Comparison of ENCODE assay signal across 9 mouse cellular contexts in the genomic region with DNA sequence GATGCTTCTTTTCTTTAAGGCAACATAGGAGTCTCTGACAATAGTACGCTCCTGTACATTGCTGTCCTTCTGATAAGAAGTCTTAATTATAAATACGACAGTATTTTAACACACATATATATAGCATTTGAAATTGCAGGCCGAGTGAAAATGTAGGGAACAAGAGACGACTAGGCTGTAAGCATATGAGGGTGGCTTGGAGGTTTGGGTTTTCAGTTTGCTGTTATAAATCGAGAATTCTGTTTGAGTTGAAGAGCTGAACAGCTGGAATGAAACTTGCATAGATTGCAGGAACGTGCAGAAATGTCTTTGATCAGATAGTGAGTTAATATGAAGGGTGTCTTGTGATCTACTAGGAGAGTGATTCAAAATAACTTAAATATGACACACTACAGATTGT. TPM values are rescaled to one million over a fixed set of nuclear protein-coding genes. Genes with fewer than 3 reads are reported as not detected.
DNase-seq lines count a peak whose midpoint lies in the region; ATAC-seq and TF ChIP-seq lines count a peak whose summit lies in the region.
"Had no signal": no experiment of that assay in that cellular context is flagged by ENCODE, and none has a peak within 500 bp of the region (broad histone marks: within the 10 kb centered on the region; RNA-seq: fewer than 3 reads in every experiment).

No protein-coding gene starts in this region.

- no peak for TF ChIP-seq RAD21 in CH12.LX (IDR thresholded peaks at IDR 0.05; ENCODE audit: low read depth, low read length)

- no peaks in the 10 kb centered on the region for H3K36me3 ChIP-seq in heart, embryonic 14.5 days (ENCODE audit: control insufficient read depth, insufficient read depth, low read length)
- peaks cover 0 to 5% of the 10 kb centered on the region in 2 experiments for H3K36me3 ChIP-seq in CH12.LX (replicated peaks in 1 of 2; ENCODE audit: control insufficient read depth in 1 of 2, insufficient read depth in 1 of 2, low read length in 1 of 2)
- H3K36me3 ChIP-seq in embryonic facial prominence, embryonic 13.5 days, result no peaks in the 10 kb centered on the region
- H3K36me3 ChIP-seq in liver, embryonic 15.5 days (replicated peaks), result no peaks in the 10 kb centered on the region
- H3K36me3 ChIP-seq: limb, embryonic 15.5 days had no signal

- no peak overlapping the region; the same call in 1 of the 2 replicates for H3K9ac ChIP-seq in heart, embryonic 14.5 days (ENCODE audit: low read length)
- H3K9ac ChIP-seq in CH12.LX (ENCODE audit: insufficient read depth, low read depth), result peak overlapping the region; percentile 89
- H3K9ac ChIP-seq in embryonic facial prominence, embryonic 13.5 days, result no peak overlapping the region
- H3K9ac ChIP-seq in liver, embryonic 15.5 days, result no peak overlapping the region
- H3K9ac ChIP-seq: limb, embryonic 15.5 days had no signal

- in situ Hi-C loops in CH12.LX (cut with MboI; ENCODE audit: low pct_ligation_motif_present, low pct_unique_long_range_greater_than_20kb, low sequenced_read_pairs), result loop anchor here (5.0 to 25.0 kb wide), 3 partner anchors 238 to 547 kb away; no protein-coding TSS in a partner anchor

- TF ChIP-seq CTCF in CH12.LX (conservative IDR thresholded peaks at IDR 0.05 in 1 of 2, IDR thresholded peaks at IDR 0.05 in 1 of 2; ENCODE audit: low read depth in 2 of 2, low read length in 2 of 2), result no peak

- H3K4me2 ChIP-seq in heart, embryonic 14.5 days (ENCODE audit: low read length), result peak overlapping the region; percentile 97
- H3K4me2 ChIP-seq in CH12.LX (ENCODE audit: insufficient read depth, low read depth, poor library complexity, severe bottlenecking), result peak overlapping the region; percentile 69; the same call in 1 of the 2 replicates
- peak overlapping the region; percentile 11; the same call in 1 of the 2 replicates for H3K4me2 ChIP-seq in embryonic facial prominence, embryonic 13.5 days
- H3K4me2 ChIP-seq in liver, embryonic 15.5 days, result peak overlapping the region; percentile 98

- DNase-seq in heart, postnatal 14 days, result no peak
- DNase-seq in CH12.LX (ENCODE audit: extremely low read depth), result no peak
- no peak for DNase-seq in cerebellum, adult 11-12 months
- no peak for DNase-seq in cerebellum, adult 18-20 months
- DNase-seq in testis, postnatal 10 days (ENCODE audit: low spot score), result no peak

- ATAC-seq in heart, embryonic 14.5 days (ENCODE audit: insufficient number of reproducible peaks, insufficient read depth, low FRiP score, low read depth), result no peak
- ATAC-seq in embryonic facial prominence, embryonic 13.5 days (ENCODE audit: insufficient number of reproducible peaks, insufficient read depth, low FRiP score, low TSS enrichment, low read depth), result no peak
- ATAC-seq in liver, embryonic 15.5 days (ENCODE audit: insufficient read depth), result no peak

- peaks cover 33% of the 10 kb centered on the region for H3K79me2 ChIP-seq in CH12.LX (replicated peaks; ENCODE audit: control insufficient read depth, extremely low read depth, insufficient read depth, poor library complexity, severe bottlenecking)

- no peak for TF ChIP-seq POLR2A in CH12.LX (IDR thresholded peaks at IDR 0.05; ENCODE audit: low read depth, low read length)

- H3K27ac ChIP-seq in heart, embryonic 14.5 days (replicated peaks in 1 of 2; ENCODE audit: control insufficient read depth in 1 of 2, insufficient read depth in 1 of 2, low read depth in 2 of 2, low read length in 2 of 2), result no peak overlapping the region
- no peak overlapping the region for H3K27ac ChIP-seq in CH12.LX (ENCODE audit: insufficient read depth, low read depth)
- no peak overlapping the region for H3K27ac ChIP-seq in embryonic facial prominence, embryonic 13.5 days
- no peak overlapping the region for H3K27ac ChIP-seq in liver, embryonic 15.5 days (replicated peaks)
- H3K27ac ChIP-seq: limb, embryonic 15.5 days had no signal

- no peaks in the 10 kb centered on the region for H3K9me3 ChIP-seq in heart, embryonic 14.5 days (ENCODE audit: control insufficient read depth, low read length)
- H3K9me3 ChIP-seq in CH12.LX (replicated peaks; ENCODE audit: low read length), result no peaks in the 10 kb centered on the region
- no peaks in the 10 kb centered on the region for H3K9me3 ChIP-seq in embryonic facial prominence, embryonic 13.5 days
- no peaks in the 10 kb centered on the region for H3K9me3 ChIP-seq in liver, embryonic 15.5 days (replicated peaks)
- H3K9me3 ChIP-seq: limb, embryonic 15.5 days had no signal

- TF ChIP-seq EP300 in CH12.LX (IDR thresholded peaks at IDR 0.05; ENCODE audit: low read length), result no peak

- dilution Hi-C loops in CH12.LX (cut with MboI; ENCODE audit: extremely low pct_ligation_motif_present, extremely low pct_unique_long_range_greater_than_20kb, low sequenced_read_pairs), result no loop called here

- H3K4me1 ChIP-seq in heart, embryonic 14.5 days (ENCODE audit: control insufficient read depth in 2 of 2, insufficient read depth in 2 of 2, low read length in 2 of 2), result no peaks in the 10 kb centered on the region
- peaks cover 2 to 44% of the 10 kb centered on the region in 2 experiments; a peak in 2 of 4 replicates for H3K4me1 ChIP-seq in CH12.LX (ENCODE audit: control insufficient read depth in 1 of 2, insufficient read depth in 2 of 2)
- peaks cover 6% of the 10 kb centered on the region for H3K4me1 ChIP-seq in embryonic facial prominence, embryonic 13.5 days
- peaks cover 26% of the 10 kb centered on the region for H3K4me1 ChIP-seq in liver, embryonic 15.5 days (replicated peaks)

- no peaks in the 10 kb centered on the region for H3K27me3 ChIP-seq in heart, embryonic 14.5 days (ENCODE audit: control insufficient read depth, insufficient read depth, low read length)
- no peaks in the 10 kb centered on the region for H3K27me3 ChIP-seq in CH12.LX (replicated peaks)
- no peaks in the 10 kb centered on the region for H3K27me3 ChIP-seq in embryonic facial prominence, embryonic 13.5 days
- H3K27me3 ChIP-seq in liver, embryonic 15.5 days, result no peaks in the 10 kb centered on the region
- H3K27me3 ChIP-seq: limb, embryonic 15.5 days had no signal

- WGBS in heart, embryonic 14.5 days, result 52% methylated on average over 6 of the region's 6 CpGs
- 48% methylated on average over 6 of the region's 6 CpGs for WGBS in embryonic facial prominence, embryonic 13.5 days
- WGBS in liver, embryonic 15.5 days (ENCODE audit: insufficient replicate concordance), result 11% methylated on average over 6 of the region's 6 CpGs

- H3K4me3 ChIP-seq in heart, embryonic 14.5 days (ENCODE audit: control insufficient read depth in 1 of 2, insufficient read depth in 1 of 2, low read depth in 1 of 2, low read length in 2 of 2), result peak overlapping the region in 1 of 2 experiments; percentile 14; a peak in 1 of 4 replicates
- H3K4me3 ChIP-seq in CH12.LX (replicated peaks in 1 of 3; ENCODE audit: low read depth in 2 of 3, low read length in 2 of 3, poor library complexity in 1 of 3), result peak overlapping the region; percentile 59 to 95 (median 79)
- peak overlapping the region; percentile 10; the same call in 1 of the 2 replicates for H3K4me3 ChIP-seq in embryonic facial prominence, embryonic 13.5 days
- H3K4me3 ChIP-seq in liver, embryonic 15.5 days (replicated peaks), result peak overlapping the region; percentile 41

- intact Hi-C loops in heart, postnatal 14 days (cut with DNase I), result loop anchor here (2.0 to 10.0 kb wide), 2 partner anchors 294 to 404 kb away; no protein-coding TSS in a partner anchor

TF ChIP-seq in CH12.LX, 34 proteins besides CTCF, POLR2A, EP300 and RAD21:
- no peak; the same call in 1 of the 2 replicates for TF ChIP-seq SIN3A (IDR thresholded peaks at IDR 0.05; ENCODE audit: low read length)
- TF ChIP-seq BHLHE40 (IDR thresholded peaks at IDR 0.05; ENCODE audit: low read depth, low read length), result peak; percentile 74
TF ChIP-seq in CH12.LX: peak in this region for 1.

RNA-seq across cellular contexts. Expression of a gene that starts 2.4 kb away (rescaled TPM):
- polyA plus RNA-seq in heart, embryonic 14.5 days (2014; fragmentation: Nextera tagmentation; extraction: Ambion mirVana), result 15.2 and 16.3 TPM in 2 replicates
- total RNA-seq in heart, postnatal 14 days (2021), result 10 to 100 TPM; 20.7 to 21.5 TPM
- total RNA-seq in CH12.LX (2012; rRNA removed) (40.2 and 60.6 TPM in 2 replicates), CH12.LX (2014; rRNA removed) (124 TPM in 2 replicates)
- 75.4 and 86.0 TPM in 2 replicates for polyA plus RNA-seq in CH12.LX (2012; ENCODE audit: insufficient read length, low read depth)
- 25.6 and 29.5 TPM in 2 replicates for polyA plus RNA-seq in embryonic facial prominence, embryonic 13.5 days (2015; fragmentation: Nextera tagmentation; extraction: Ambion mirVana)
- polyA plus RNA-seq in liver, embryonic 15.5 days (2015; fragmentation: Nextera tagmentation; extraction: Ambion mirVana), result 8.8 and 9.7 TPM in 2 replicates

Comparison
In these comparisons a context has a peak if more than half of its experiments do, and no peak if none do; other contexts are left out.
1. H3K4me2 ChIP-seq: peak in every context shown above with its lines; median percentile 98 in liver, embryonic 15.5 days; 97 in heart, embryonic 14.5 days; 69 in CH12.LX; 11 in embryonic facial prominence, embryonic 13.5 days.